Mouse (Mus musculus): Measurements from ENCODE around the gene Znfx1. TPM values are rescaled to one million over a fixed set of nuclear protein-coding genes. Genes with fewer than 3 reads are reported as not detected.
A peak's percentile ranks its signal among the peaks of the same experiment; 100 is the strongest.

Znfx1 gene
- polyA plus RNA-seq, 1 experiment from 2014 or later: 6.3 TPM

GRCm38 (mm10) chr2:167093171-167093900 lies 30.5 kb upstream of the Znfx1 start:
- no peak overlapping the region for H3K27ac ChIP-seq (ENCODE audit: low read depth)
- H3K9ac ChIP-seq (replicated peaks): no peak overlapping the region
- H3K4me3 ChIP-seq (ENCODE audit: low read depth, low read length): no peak overlapping the region
- DNase-seq (no peak), ATAC-seq (no peak)
- no peak overlapping the region for H3K4me2 ChIP-seq (ENCODE audit: low read depth, low read length)
- 38% methylated on average over 13 of the region's 13 CpGs for WGBS (ENCODE audit: insufficient replicate concordance)
- no peaks in the 10 kb centered on the region for H3K9me3 ChIP-seq (ENCODE audit: low read length)
- no peaks in the 10 kb centered on the region for H3K27me3 ChIP-seq (ENCODE audit: insufficient read depth, low read length)
- H3K36me3 ChIP-seq (replicated peaks; ENCODE audit: insufficient read depth, low read length): no peaks in the 10 kb centered on the region
- no peak for TF ChIP-seq EP300 (IDR thresholded peaks at IDR 0.05; ENCODE audit: low read depth)
- no peak for TF ChIP-seq CTCF (IDR thresholded peaks at IDR 0.05; ENCODE audit: low read depth)
- no peaks in the 10 kb centered on the region for H3K4me1 ChIP-seq (ENCODE audit: insufficient read depth)

GRCm38 (mm10) chr2:167090271-167090670 lies 27.5 kb upstream of the Znfx1 start:
- Histone ChIP-seq H3K27ac (ENCODE audit: low read depth) (no peak overlapping the region), H3K4me2 (ENCODE audit: low read depth, low read length) (no peak overlapping the region), H3K4me1 (ENCODE audit: insufficient read depth) (no peaks in the 10 kb centered on the region), H3K9me3 (ENCODE audit: low read length) (no peaks in the 10 kb centered on the region), H3K27me3 (ENCODE audit: insufficient read depth, low read length) (no peaks in the 10 kb centered on the region), H3K9ac (replicated peaks) (no peak overlapping the region), H3K36me3 (replicated peaks; ENCODE audit: insufficient read depth, low read length) (no peaks in the 10 kb centered on the region), H3K4me3 (ENCODE audit: low read depth, low read length) (no peak overlapping the region)
- ATAC-seq (no peak), DNase-seq (no peak)
- TF ChIP-seq CTCF (IDR thresholded peaks at IDR 0.05; ENCODE audit: low read depth): no peak
- TF ChIP-seq EP300 (IDR thresholded peaks at IDR 0.05; ENCODE audit: low read depth): no peak
- 83% methylated on average over 1 of the region's 1 CpGs for WGBS (ENCODE audit: insufficient replicate concordance)

- no peak overlapping the region for H3K9ac ChIP-seq (replicated peaks)
- H3K9me3 ChIP-seq (ENCODE audit: low read length): no peaks in the 10 kb centered on the region
- no peaks in the 10 kb centered on the region for H3K4me1 ChIP-seq (ENCODE audit: insufficient read depth)
- H3K4me3 ChIP-seq (ENCODE audit: low read depth, low read length): no peak overlapping the region
- no peaks in the 10 kb centered on the region for H3K27me3 ChIP-seq (ENCODE audit: insufficient read depth, low read length)
- H3K4me2 ChIP-seq (ENCODE audit: low read depth, low read length): no peak overlapping the region
- TF ChIP-seq CTCF (IDR thresholded peaks at IDR 0.05; ENCODE audit: low read depth) (no peak), EP300 (IDR thresholded peaks at IDR 0.05; ENCODE audit: low read depth) (no peak)
- no peak for ATAC-seq
- H3K27ac ChIP-seq (ENCODE audit: low read depth): no peak overlapping the region
- DNase-seq: no peak
- WGBS (ENCODE audit: insufficient replicate concordance): 68% methylated on average over 5 of the region's 5 CpGs
- H3K36me3 ChIP-seq (replicated peaks; ENCODE audit: insufficient read depth, low read length): no peaks in the 10 kb centered on the region
These were observed 24.0 kb upstream of the Znfx1 start for GRCm38 (mm10) chr2:167086836-167087235.

- no peak for DNase-seq
- TF ChIP-seq CTCF (IDR thresholded peaks at IDR 0.05; ENCODE audit: low read depth): no peak
- TF ChIP-seq EP300 (IDR thresholded peaks at IDR 0.05; ENCODE audit: low read depth): no peak
- whole genome bisulfite sequencing (ENCODE audit: insufficient replicate concordance): 62% methylated on average over 11 of the region's 11 CpGs
- H3K9ac ChIP-seq (replicated peaks): no peak overlapping the region
- no peaks in the 10 kb centered on the region for H3K9me3 ChIP-seq (ENCODE audit: low read length)
- no peak for ATAC-seq
- H3K4me1 ChIP-seq (ENCODE audit: insufficient read depth): no peaks in the 10 kb centered on the region
- no peak overlapping the region for H3K4me2 ChIP-seq (ENCODE audit: low read depth, low read length)
- no peaks in the 10 kb centered on the region for H3K36me3 ChIP-seq (replicated peaks; ENCODE audit: insufficient read depth, low read length)
- no peak overlapping the region for H3K4me3 ChIP-seq (ENCODE audit: low read depth, low read length)
- H3K27ac ChIP-seq (ENCODE audit: low read depth): no peak overlapping the region
- no peaks in the 10 kb centered on the region for H3K27me3 ChIP-seq (ENCODE audit: insufficient read depth, low read length)
These were observed 23.3 kb upstream of the Znfx1 start for GRCm38 (mm10) chr2:167086092-167086491.

- Histone ChIP-seq H3K36me3 (replicated peaks; ENCODE audit: insufficient read depth, low read length) (no peaks in the 10 kb centered on the region), H3K27me3 (ENCODE audit: insufficient read depth, low read length) (no peaks in the 10 kb centered on the region), H3K4me3 (ENCODE audit: low read depth, low read length) (no peak overlapping the region), H3K27ac (ENCODE audit: low read depth) (no peak overlapping the region), H3K4me1 (ENCODE audit: insufficient read depth) (no peaks in the 10 kb centered on the region), H3K4me2 (ENCODE audit: low read depth, low read length) (no peak overlapping the region), H3K9me3 (ENCODE audit: low read length) (no peaks in the 10 kb centered on the region), H3K9ac (replicated peaks) (no peak overlapping the region)
- TF ChIP-seq EP300 (IDR thresholded peaks at IDR 0.05; ENCODE audit: low read depth) (no peak), CTCF (IDR thresholded peaks at IDR 0.05; ENCODE audit: low read depth) (no peak)
- ATAC-seq: peak; percentile 49; the same call in 1 of the 2 replicates
- DNase-seq: peak; percentile 40
- WGBS (ENCODE audit: insufficient replicate concordance): 20% methylated on average over 4 of the region's 4 CpGs
These were observed 18.8 kb upstream of the Znfx1 start for GRCm38 (mm10) chr2:167081639-167082038.

- Histone ChIP-seq H3K4me3 (ENCODE audit: low read depth, low read length) (no peak overlapping the region), H3K9ac (replicated peaks) (no peak overlapping the region), H3K27ac (ENCODE audit: low read depth) (no peak overlapping the region), H3K4me1 (ENCODE audit: insufficient read depth) (no peaks in the 10 kb centered on the region), H3K36me3 (replicated peaks; ENCODE audit: insufficient read depth, low read length) (no peaks in the 10 kb centered on the region), H3K27me3 (ENCODE audit: insufficient read depth, low read length) (no peaks in the 10 kb centered on the region), H3K4me2 (ENCODE audit: low read depth, low read length) (no peak overlapping the region), H3K9me3 (ENCODE audit: low read length) (no peaks in the 10 kb centered on the region)
- DNase-seq (no peak), ATAC-seq (no peak)
- TF ChIP-seq EP300 (IDR thresholded peaks at IDR 0.05; ENCODE audit: low read depth) (no peak), CTCF (IDR thresholded peaks at IDR 0.05; ENCODE audit: low read depth) (no peak)
- WGBS (ENCODE audit: insufficient replicate concordance): 54% methylated on average over 6 of the region's 6 CpGs
These were observed 18.3 kb upstream of the Znfx1 start for GRCm38 (mm10) chr2:167081135-167081534.
